Mouse (Mus musculus): ENCODE results near the gene Plcz1.

DNA sequence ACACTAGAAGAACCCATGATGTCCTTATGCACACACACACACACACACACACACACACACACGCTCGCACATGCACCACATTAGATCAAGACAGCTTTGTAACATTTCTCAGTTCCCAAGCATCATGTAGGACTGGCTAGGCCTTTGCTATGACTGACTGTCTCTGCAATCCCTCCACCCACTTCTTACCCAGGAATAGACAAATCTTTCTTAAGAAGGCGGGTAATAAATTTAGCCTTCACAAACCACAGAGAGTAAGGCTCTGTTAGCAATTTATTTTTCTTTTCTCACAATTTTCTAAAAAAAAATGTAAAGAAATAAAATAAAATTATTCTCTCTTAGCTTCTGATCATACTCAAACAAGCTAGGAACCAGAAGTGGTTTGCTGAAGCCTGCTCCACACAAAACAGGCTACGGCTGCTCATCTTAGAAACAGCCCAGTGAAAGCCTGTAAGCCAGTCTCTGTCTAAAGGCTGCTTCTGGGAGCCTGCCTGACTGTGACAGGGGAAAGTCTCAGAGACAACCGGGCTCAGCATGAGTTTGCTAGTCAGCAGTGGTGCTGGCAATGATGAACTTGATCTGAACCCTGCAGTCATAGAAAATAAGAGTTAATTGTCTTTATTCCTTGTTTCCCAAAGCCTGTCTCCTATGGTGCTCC, 13.1 kb upstream of the Plcz1 start:
- TF ChIP-seq CTCF (IDR thresholded peaks at IDR 0.05; ENCODE audit: insufficient read depth, low read depth, low read length) (no peak), POLR2A (IDR thresholded peaks at IDR 0.05; ENCODE audit: insufficient read depth, low read depth, low read length) (no peak)
